Mouse (Mus musculus) ES-E14 (cell line): Measurements from ENCODE around the gene Trp63. TPM values are rescaled to one million over a fixed set of nuclear protein-coding genes. Genes with fewer than 3 reads are reported as not detected.

Experiments used
- DNase-seq: peaks from one replicate; pipeline ENCODE4 v3.0.0-alpha.2; 2013; ENCODE audit warnings: low read depth, low spot score
- H3K27ac ChIP-seq: 2 replicates; pipeline ENCODE4 v1.5.1; 2012; ENCODE audit warnings: low read depth, mild to moderate bottlenecking, low read length, moderate library complexity, mixed read lengths; ENCODE audit not compliant: poor library complexity, insufficient read depth, severe bottlenecking
- H3K36me3 ChIP-seq: 2 replicates; pipeline ENCODE4 v1.6.1; 2012; ENCODE audit warnings: mild to moderate bottlenecking, low read length, moderate library complexity, mixed read lengths; ENCODE audit not compliant: control insufficient read depth, poor library complexity, insufficient read depth, severe bottlenecking
- H3K4me1 ChIP-seq, 2 experiments: fragments of 150-350 bp in 1 of 2; sonication (generic) in 1 of 2; 2 replicates each; pipeline ENCODE4 v1.6.1; 2012; ENCODE audit warnings: low read length in 2 of 2, mild to moderate bottlenecking in 1 of 2, mixed read lengths in 1 of 2; ENCODE audit not compliant: control insufficient read depth in 2 of 2, insufficient read depth in 2 of 2, poor library complexity in 1 of 2
- H3K4me3 ChIP-seq, 2 experiments: fragments of 150-350 bp in 1 of 2; sonication (generic) in 1 of 2; 2 replicates each; pipeline ENCODE4 v1.5.1; 2012; ENCODE audit warnings: low read length in 2 of 2, low read depth in 1 of 2, mild to moderate bottlenecking in 1 of 2, mixed read lengths in 1 of 2; ENCODE audit not compliant: insufficient read depth in 1 of 2, poor library complexity in 1 of 2, severe bottlenecking in 1 of 2
- H3K9ac ChIP-seq: 2 replicates; pipeline ENCODE4 v1.6.1; 2012; ENCODE audit warnings: low read depth, mild to moderate bottlenecking, low read length, mixed read lengths; ENCODE audit not compliant: poor library complexity, insufficient read depth, severe bottlenecking
- H3K9me3 ChIP-seq: fragments of 150-350 bp; sonication (generic); 2 replicates; pipeline ENCODE4 v1.6.1; 2012; ENCODE audit warnings: low read depth, mild to moderate bottlenecking, low read length; ENCODE audit not compliant: control insufficient read depth, insufficient read depth
- CHD2 ChIP-seq: IDR thresholded peaks from 2 replicates; pipeline ENCODE4 v1.6.1; 2014; ENCODE audit warnings: mild to moderate bottlenecking, low read depth, low read length, inconsistent platforms
- HCFC1 ChIP-seq: IDR thresholded peaks from 2 replicates; pipeline ENCODE4 v1.6.1; 2012; ENCODE audit warnings: low read length, inconsistent platforms, borderline replicate concordance; ENCODE audit not compliant: insufficient read depth
- MAFK ChIP-seq: IDR thresholded peaks from 2 replicates; pipeline ENCODE4 v1.6.1; 2014; ENCODE audit warnings: mild to moderate bottlenecking, low read depth, low read length, inconsistent platforms; ENCODE audit not compliant: insufficient read depth
- ZC3H11A ChIP-seq: IDR thresholded peaks from 2 replicates; pipeline ENCODE4 v1.6.1; 2012; ENCODE audit warnings: low read depth, mild to moderate bottlenecking, inconsistent platforms, low read length, borderline replicate concordance
- ZNF384 ChIP-seq: IDR thresholded peaks from 2 replicates; pipeline ENCODE4 v1.6.1; 2012; ENCODE audit warnings: low read depth, low read length, inconsistent platforms
- in situ Hi-C, 2 experiments: fragments of 600-800 bp; cut with MboI; formaldehyde crosslinking; loops; one replicate each; pipeline ENCODE4 v1.15.1; 2025; ENCODE audit warnings: low sequenced_read_pairs in 2 of 2, inconsistent platforms in 1 of 2; ENCODE audit not compliant: unreplicated experiment in 2 of 2
- total RNA-seq: library from RNA; depleted of rRNA; stranded (reverse); fragments of 300-350 nt; gene quantifications from 2 replicates; pipeline ENCODE4 v1.2.3, GENCODE M21; 2012

The Trp63 gene
- total RNA-seq, 1 experiment, result 0.13 TPM

- Histone ChIP-seq H3K9ac (no peak overlapping the region), H3K4me3 (no peak overlapping the region), H3K4me1 (peaks cover 0 to 3% of the 10 kb centered on the region in 2 experiments; a peak in 1 of 4 replicates), H3K27ac (no peak overlapping the region), H3K36me3 (no peaks in the 10 kb centered on the region), H3K9me3 (no peaks in the 10 kb centered on the region)
- in situ Hi-C loops, result no loop called here
- TF ChIP-seq ZC3H11A (no peak), CHD2 (no peak), ZNF384 (no peak), MAFK (no peak), HCFC1 (no peak)
- no peak for DNase-seq
Measured at GRCm38 (mm10) chr16:25680369-25680768, 3.2 kb upstream of the Trp63 start.

DNA sequence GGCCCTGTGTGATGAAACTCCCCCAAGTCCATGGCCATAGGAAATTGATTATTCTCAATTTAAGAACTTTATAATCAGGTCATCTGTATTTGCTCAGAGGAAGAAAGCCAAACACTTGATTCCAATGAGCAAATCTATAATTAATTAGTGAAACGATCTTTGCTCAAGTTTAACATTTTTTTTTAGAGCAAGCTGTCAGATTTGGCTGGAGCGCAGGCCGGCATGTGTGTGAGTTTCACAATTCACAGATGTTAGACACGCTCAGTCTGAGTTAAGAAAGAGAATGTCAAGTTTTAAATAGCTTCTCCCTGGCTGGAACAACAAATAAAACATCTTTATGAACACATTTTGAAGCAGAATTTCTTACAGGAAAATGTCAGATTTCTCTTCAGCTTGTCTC lies 1.0 kb upstream of the Trp63 start:
- no peaks in the 10 kb centered on the region for H3K4me1 ChIP-seq
- H3K9me3 ChIP-seq, result no peaks in the 10 kb centered on the region
- H3K4me3 ChIP-seq, result no peak overlapping the region
- no peak overlapping the region for H3K9ac ChIP-seq
- DNase-seq, result no peak
- H3K36me3 ChIP-seq, result no peaks in the 10 kb centered on the region
- in situ Hi-C loops, result no loop called here
- H3K27ac ChIP-seq, result no peak overlapping the region
- TF ChIP-seq MAFK, result no peak

GRCm38 (mm10) chr16:25684572-25684971 lies 1.0 kb downstream of the Trp63 start:
- Histone ChIP-seq H3K4me1 (no peaks in the 10 kb centered on the region), H3K4me3 (no peak overlapping the region), H3K9me3 (no peaks in the 10 kb centered on the region), H3K36me3 (no peaks in the 10 kb centered on the region), H3K27ac (no peak overlapping the region), H3K9ac (no peak overlapping the region)
- TF ChIP-seq MAFK (no peak), ZNF384 (no peak), CHD2 (no peak), ZC3H11A (no peak), HCFC1 (no peak)
- in situ Hi-C loops, result no loop called here
- no peak for DNase-seq

- no peak overlapping the region for H3K27ac ChIP-seq
- TF ChIP-seq ZC3H11A (no peak), HCFC1 (no peak), CHD2 (no peak), MAFK (no peak), ZNF384 (no peak)
- no peaks in the 10 kb centered on the region for H3K4me1 ChIP-seq
- H3K9ac ChIP-seq, result no peak overlapping the region
- DNase-seq, result no peak
- no peaks in the 10 kb centered on the region for H3K9me3 ChIP-seq
- H3K36me3 ChIP-seq, result no peaks in the 10 kb centered on the region
- no peak overlapping the region for H3K4me3 ChIP-seq
- in situ Hi-C loops, result no loop called here
Measured at GRCm38 (mm10) chr16:25690612-25691011, 7.0 kb downstream of the Trp63 start.

GRCm38 (mm10) chr16:25701252-25701651 lies 17.7 kb downstream of the Trp63 start:
- Histone ChIP-seq H3K4me3 (no peak overlapping the region), H3K27ac (no peak overlapping the region), H3K4me1 (no peaks in the 10 kb centered on the region), H3K9me3 (no peaks in the 10 kb centered on the region), H3K9ac (no peak overlapping the region), H3K36me3 (no peaks in the 10 kb centered on the region)
- TF ChIP-seq MAFK (no peak), HCFC1 (no peak), CHD2 (no peak), ZNF384 (no peak), ZC3H11A (no peak)
- in situ Hi-C loops, result no loop called here
- no peak for DNase-seq
